Mouse (Mus musculus) MEL (cell line): ENCODE measurements around the gene Dlg2.

ENCODE experiments used
- CHD2 ChIP-seq: IDR thresholded peaks from 2 replicates; pipeline ENCODE4 v1.6.1; 2011; ENCODE audit warnings: low read length, improper control_type of control experiment
- CTCF ChIP-seq, 3 experiments: IDR thresholded peaks in 2 of 3; conservative IDR thresholded peaks in 1 of 3; 2 replicates each; pipeline ENCODE4 v1.5.1; 2011 to 2012; ENCODE audit warnings: low read length in 3 of 3, low read depth in 2 of 3, mild to moderate bottlenecking in 2 of 3, improper control_type of control experiment in 1 of 3, inconsistent platforms in 1 of 3, mixed read lengths in 1 of 3, moderate library complexity in 1 of 3; ENCODE audit not compliant: control insufficient read depth in 1 of 3, insufficient read depth in 1 of 3, poor library complexity in 1 of 3, severe bottlenecking in 1 of 3
- GATA1 ChIP-seq: IDR thresholded peaks from 2 replicates; pipeline ENCODE4 v1.6.1; 2011; ENCODE audit warnings: low read depth, low read length, improper control_type of control experiment
- HCFC1 ChIP-seq: IDR thresholded peaks from 2 replicates; pipeline ENCODE4 v1.6.1; 2012; ENCODE audit warnings: low read depth, mild to moderate bottlenecking, inconsistent platforms, low read length, improper control_type of control experiment, moderate library complexity
- KAT2A ChIP-seq: conservative IDR thresholded peaks from 2 replicates; pipeline ENCODE4 v1.6.1; 2012; ENCODE audit warnings: low read depth, low read length, improper control_type of control experiment, inconsistent platforms
- MAFK ChIP-seq: IDR thresholded peaks from 2 replicates; pipeline ENCODE4 v1.6.1; 2011; ENCODE audit warnings: low read depth, mild to moderate bottlenecking, low read length, improper control_type of control experiment, borderline replicate concordance
- MYB ChIP-seq: IDR thresholded peaks from 2 replicates; pipeline ENCODE4 v1.6.1; 2011; ENCODE audit warnings: mild to moderate bottlenecking, low read depth, low read length, improper control_type of control experiment
- POLR2A ChIP-seq, 2 experiments: IDR thresholded peaks; 2 replicates each; pipeline ENCODE4 v1.6.1; 2011 to 2012; ENCODE audit warnings: low read length in 2 of 2, mild to moderate bottlenecking in 2 of 2, control low read depth in 1 of 2, improper control_type of control experiment in 1 of 2, low read depth in 1 of 2, moderate library complexity in 1 of 2; ENCODE audit not compliant: control insufficient read depth in 1 of 2, insufficient read depth in 1 of 2, poor library complexity in 1 of 2
- TBP ChIP-seq: IDR thresholded peaks from 2 replicates; pipeline ENCODE4 v1.8.0; 2011; ENCODE audit warnings: low read depth, low read length, improper control_type of control experiment
- ZC3H11A ChIP-seq: IDR thresholded peaks from 2 replicates; pipeline ENCODE4 v1.6.1; 2012; ENCODE audit warnings: low read depth, mild to moderate bottlenecking, inconsistent platforms, low read length, improper control_type of control experiment
- ZNF384 ChIP-seq: IDR thresholded peaks from 2 replicates; pipeline ENCODE4 v1.6.1; 2012; ENCODE audit warnings: low read depth, mild to moderate bottlenecking, inconsistent platforms, low read length, improper control_type of control experiment

DNA sequence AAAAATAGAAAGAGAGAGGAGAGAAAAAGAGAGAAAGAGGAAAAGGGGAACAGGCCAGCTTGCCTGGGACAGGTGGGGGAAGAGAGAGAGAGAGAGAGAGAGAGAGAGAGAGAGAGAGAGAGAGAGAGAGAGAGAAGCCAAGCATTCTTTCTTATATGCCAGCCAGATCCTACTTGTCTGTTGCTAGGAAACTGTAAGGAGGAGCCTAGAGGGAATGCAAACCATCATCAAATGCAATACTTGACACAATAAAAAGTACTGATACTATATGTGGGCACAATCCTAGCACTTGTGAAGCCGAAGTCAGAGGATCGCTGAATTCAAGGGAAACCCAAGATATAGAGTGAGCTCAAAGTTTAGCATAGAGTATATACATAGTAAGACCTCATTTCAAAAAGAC, 711.7 kb downstream of the Dlg2 start:
- TF ChIP-seq POLR2A (IDR thresholded peaks at IDR 0.05; ENCODE audit: control insufficient read depth in 1 of 2, insufficient read depth in 1 of 2, low read depth in 1 of 2, low read length in 2 of 2, poor library complexity in 1 of 2), result no peak
- no peak for TF ChIP-seq ZC3H11A
- no peak for TF ChIP-seq GATA1
- TF ChIP-seq CHD2, result no peak
- TF ChIP-seq MAFK, result no peak
- TF ChIP-seq ZNF384, result no peak
- TF ChIP-seq HCFC1, result no peak
- TF ChIP-seq KAT2A, result no peak
- no peak for TF ChIP-seq TBP
- no peak for TF ChIP-seq MYB
- no peak for TF ChIP-seq CTCF (IDR thresholded peaks at IDR 0.05 in 2 of 3, conservative IDR thresholded peaks at IDR 0.05 in 1 of 3; ENCODE audit: control insufficient read depth in 1 of 3, insufficient read depth in 1 of 3, low read depth in 2 of 3, low read length in 3 of 3, poor library complexity in 1 of 3, severe bottlenecking in 1 of 3)
